Mouse (Mus musculus) embryonic fibroblast, embryonic 13.5 days (primary cell): ENCODE data around the gene Chst11. TPM values are rescaled to one million over a fixed set of nuclear protein-coding genes. Genes with fewer than 3 reads are reported as not detected.

Experiments
- H3K27ac ChIP-seq: 2 replicates; pipeline ENCODE4 v1.5.1; 2012; ENCODE audit warnings: low read length, control low read depth, inconsistent platforms; ENCODE audit not compliant: insufficient read depth
- H3K4me1 ChIP-seq: 2 replicates; pipeline ENCODE4 v1.6.1; 2011; ENCODE audit warnings: low read length; ENCODE audit not compliant: control insufficient read depth, insufficient read depth
- H3K4me3 ChIP-seq: 2 replicates; pipeline ENCODE4 v1.5.1; 2011; ENCODE audit warnings: mild to moderate bottlenecking, control low read depth, low read length; ENCODE audit not compliant: insufficient read depth
- CTCF ChIP-seq: IDR thresholded peaks from 2 replicates; pipeline ENCODE4 v1.5.1; 2011; ENCODE audit warnings: mild to moderate bottlenecking, control low read depth, low read length, moderate library complexity, borderline replicate concordance; ENCODE audit not compliant: insufficient read depth
- POLR2A ChIP-seq: IDR thresholded peaks from 2 replicates; pipeline ENCODE4 v1.6.1; 2011; ENCODE audit warnings: low read depth, mild to moderate bottlenecking, control low read depth, low read length, moderate library complexity
- polyA plus RNA-seq: library from polyadenylated mRNA; stranded (reverse); fragments of >200 nt; gene quantifications from 2 replicates; pipeline ENCODE4 v1.2.4, GENCODE M21; 2011; ENCODE audit warnings: low read depth; ENCODE audit not compliant: missing spikeins, insufficient read length

The Chst11 gene
- polyA plus RNA-seq, 1 experiment = 12.9 TPM

DNA sequence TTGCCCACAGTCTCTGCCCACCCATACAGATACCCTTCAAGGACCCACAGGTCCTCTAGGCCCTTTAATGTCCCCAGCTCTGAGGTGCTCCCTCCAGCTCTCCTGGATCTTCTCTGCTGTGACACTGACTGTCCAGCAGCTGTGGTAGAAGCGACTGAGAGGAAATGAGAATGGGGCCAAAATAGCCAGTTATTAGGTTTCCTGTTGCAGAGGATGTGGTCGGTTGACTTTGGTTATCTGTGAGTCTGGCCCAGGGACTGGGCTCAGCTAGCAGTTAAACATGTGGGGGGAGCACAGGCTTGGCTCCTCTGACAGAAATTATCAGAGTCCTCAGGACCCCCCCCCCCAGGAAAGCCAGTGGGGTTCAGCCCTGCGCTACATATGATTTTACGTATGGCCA, 19.7 kb downstream of the Chst11 start:
- Histone ChIP-seq H3K4me3 (no peak overlapping the region), H3K4me1 (no peaks in the 10 kb centered on the region), H3K27ac (no peak overlapping the region)
- TF ChIP-seq POLR2A (no peak), CTCF (no peak)

DNA sequence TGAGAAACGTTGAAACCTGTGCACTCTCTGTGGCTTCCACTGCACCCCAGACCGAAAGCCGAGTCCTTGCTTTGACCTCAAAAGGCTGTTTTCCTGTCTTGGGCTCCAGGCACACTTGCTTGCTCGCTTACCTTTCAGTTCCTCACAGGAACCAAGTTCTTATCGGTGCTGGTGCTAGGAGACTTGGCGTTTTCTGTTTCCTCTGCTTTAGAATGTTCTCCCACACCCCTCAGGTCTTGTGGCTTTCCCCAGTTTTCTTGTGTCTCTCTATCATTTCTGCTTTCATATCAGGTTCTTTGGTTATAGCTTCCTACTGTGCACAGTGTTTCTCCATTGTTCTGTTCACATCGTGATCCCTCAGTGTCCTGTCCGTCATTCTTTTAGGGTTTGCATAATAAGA, 21.0 kb downstream of the Chst11 start:
- H3K4me1 ChIP-seq = no peaks in the 10 kb centered on the region
- no peak overlapping the region for H3K4me3 ChIP-seq
- TF ChIP-seq CTCF (no peak), POLR2A (no peak)
- H3K27ac ChIP-seq = no peak overlapping the region

DNA sequence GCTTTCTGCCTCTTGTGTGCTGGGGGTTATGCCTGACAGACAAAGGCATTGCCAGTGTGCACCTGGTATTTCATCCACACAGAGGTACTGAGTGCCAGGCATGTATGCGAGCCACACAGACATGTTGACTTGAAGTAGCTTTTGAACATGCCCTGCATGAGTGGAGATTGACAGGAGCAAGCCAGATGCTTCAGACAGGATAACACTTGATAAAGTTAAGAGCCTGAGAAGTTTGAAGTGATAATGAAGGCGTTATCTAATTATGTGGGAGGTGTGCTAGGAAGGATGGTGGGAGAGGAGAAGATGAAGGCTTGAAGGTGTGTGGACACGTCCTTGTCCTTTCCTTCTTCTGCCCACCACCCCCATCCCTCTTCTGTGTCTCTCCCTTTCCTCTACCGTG, 28.7 kb downstream of the Chst11 start:
- Histone ChIP-seq H3K27ac (no peak overlapping the region), H3K4me3 (no peak overlapping the region), H3K4me1 (no peaks in the 10 kb centered on the region; the same call in 1 of the 2 replicates)
- no peak for TF ChIP-seq POLR2A
- no peak for TF ChIP-seq CTCF

DNA sequence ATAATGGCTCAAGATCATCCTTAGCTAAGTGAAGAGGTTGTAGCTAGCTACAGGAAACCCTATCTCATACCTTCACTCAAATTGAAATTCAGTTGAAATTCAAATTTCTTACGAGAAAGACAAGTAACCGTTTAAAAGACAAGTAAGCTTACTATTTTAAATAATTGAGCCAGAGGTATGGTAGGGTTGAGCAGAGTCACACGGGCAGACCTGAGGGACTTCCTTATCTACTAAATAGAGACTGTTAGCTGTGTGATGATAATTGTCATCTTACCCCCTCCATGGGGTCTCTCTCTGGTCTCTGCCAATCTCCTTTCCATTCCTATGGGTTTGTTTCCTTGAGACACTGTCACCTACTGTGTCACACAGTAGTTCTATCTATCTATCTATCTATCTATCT, 30.6 kb downstream of the Chst11 start:
- no peak overlapping the region for H3K4me3 ChIP-seq
- TF ChIP-seq CTCF = no peak
- TF ChIP-seq POLR2A = no peak
- H3K4me1 ChIP-seq = no peaks in the 10 kb centered on the region; the same call in 1 of the 2 replicates
- no peak overlapping the region for H3K27ac ChIP-seq

DNA sequence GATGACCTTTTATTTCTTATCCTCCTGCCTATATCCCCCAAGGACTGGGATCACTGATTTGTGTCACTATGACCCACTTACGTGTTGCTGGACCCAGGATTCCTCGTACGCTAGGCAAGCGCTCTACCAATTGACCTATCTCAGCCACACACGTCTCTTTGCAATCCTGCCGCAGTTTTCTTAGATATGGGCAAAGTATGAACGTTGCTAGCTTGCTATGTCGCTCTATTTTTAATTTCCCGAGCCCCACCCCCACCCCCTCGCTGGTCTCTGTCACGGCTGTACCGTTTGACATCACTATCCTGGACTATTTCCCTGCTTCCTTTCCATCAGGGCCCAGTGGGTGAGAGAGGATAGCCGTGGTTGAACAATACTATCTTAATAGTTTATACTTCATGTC, 31.5 kb downstream of the Chst11 start:
- no peaks in the 10 kb centered on the region; the same call in 1 of the 2 replicates for H3K4me1 ChIP-seq
- TF ChIP-seq POLR2A = no peak
- TF ChIP-seq CTCF = no peak
- H3K27ac ChIP-seq = no peak overlapping the region
- no peak overlapping the region for H3K4me3 ChIP-seq

DNA sequence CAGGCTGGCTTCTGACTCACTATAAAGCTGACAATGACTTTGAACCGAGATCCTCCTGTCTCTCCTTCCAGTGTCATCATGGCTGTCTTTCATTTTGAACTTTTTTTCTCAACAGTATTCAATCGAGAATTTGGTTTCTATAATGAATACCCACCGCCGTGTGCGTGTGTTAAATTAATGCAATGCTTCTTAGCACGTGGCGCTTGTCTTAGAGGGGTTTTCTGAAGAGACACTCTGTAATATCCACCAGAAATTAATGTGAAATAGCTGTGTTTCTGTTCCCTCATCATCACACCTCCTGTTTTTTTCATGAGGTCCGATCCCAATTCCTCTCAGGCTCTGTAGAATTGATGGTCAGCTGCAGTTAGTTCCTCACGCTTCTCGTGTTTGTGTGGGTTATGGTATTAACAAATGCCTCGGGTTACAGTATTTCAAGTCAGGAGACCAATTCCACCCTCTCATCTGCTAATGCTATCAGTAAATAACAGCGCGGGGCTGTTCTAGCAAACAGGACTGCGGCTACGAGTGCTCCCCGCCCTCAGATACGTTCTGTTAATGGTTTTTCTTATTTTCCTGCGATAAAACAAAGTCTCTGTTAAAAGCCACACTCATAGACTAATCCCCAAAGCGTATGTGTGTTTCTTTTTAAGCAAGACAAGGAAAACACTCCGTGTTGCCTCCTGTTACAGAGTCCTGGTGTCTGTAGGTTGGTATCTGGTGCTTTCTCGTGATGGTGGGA, 32.6 kb downstream of the Chst11 start:
- no peak for TF ChIP-seq POLR2A
- no peak for TF ChIP-seq CTCF
- Histone ChIP-seq H3K4me1 (no peaks in the 10 kb centered on the region; the same call in 1 of the 2 replicates), H3K27ac (no peak overlapping the region), H3K4me3 (no peak overlapping the region)

DNA sequence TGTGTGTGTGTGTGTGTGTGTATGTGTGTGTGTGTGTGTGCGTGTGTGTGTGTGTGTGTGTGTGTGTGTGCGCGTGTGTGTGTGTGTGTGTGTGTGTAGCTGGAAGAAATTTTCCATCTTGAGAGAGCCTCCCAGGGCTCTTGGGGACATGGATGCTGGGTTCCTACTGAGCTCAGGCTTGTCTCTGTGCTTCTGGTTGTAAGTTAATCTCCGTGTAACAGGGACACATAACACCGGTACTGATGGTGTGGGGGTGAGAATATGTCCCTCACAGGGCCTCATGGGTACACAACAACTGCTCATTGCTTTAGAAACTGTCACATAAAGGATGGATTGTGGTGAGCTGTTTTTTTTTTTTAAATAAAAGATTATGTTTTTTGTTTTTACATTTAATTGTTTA, 33.2 kb downstream of the Chst11 start:
- Histone ChIP-seq H3K4me3 (no peak overlapping the region), H3K27ac (no peak overlapping the region), H3K4me1 (no peaks in the 10 kb centered on the region; the same call in 1 of the 2 replicates)
- TF ChIP-seq CTCF = no peak
- TF ChIP-seq POLR2A = no peak

DNA sequence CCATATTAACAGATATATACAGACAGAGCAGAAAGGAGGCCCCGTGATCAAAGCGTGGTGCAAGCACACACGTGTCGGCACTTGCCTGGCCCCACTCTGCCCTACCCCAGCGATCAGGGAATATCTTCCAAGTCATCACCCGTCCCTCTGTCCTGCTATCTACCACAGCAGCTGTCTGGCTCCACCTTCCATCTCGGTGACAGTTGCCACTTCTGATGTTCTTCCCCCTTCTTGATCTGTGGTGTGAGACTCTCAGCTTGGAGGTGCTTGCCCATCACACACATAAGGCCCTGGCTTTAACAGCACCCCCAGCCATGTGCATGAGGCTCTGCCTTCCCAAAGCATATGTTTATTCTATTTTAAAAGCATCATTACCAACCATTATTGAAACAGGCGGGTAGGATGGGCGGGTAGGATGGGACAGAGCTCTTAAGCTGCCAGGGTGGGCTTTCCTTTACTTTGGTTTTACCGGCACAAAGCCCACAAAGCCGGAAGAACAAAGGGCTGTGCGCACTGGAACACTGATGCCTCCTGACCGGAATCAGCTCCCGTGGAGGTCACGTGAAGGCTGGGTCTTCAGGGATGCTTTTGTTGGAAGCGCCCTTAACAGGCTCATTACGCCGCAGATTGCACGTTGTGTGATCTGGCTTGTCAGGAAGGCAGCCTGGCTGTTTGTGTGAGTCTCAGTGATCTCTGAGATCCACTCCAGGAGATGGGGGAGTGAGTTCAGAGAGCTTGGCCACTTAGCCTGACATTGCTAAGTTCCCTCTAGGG, 34.4 kb downstream of the Chst11 start:
- Histone ChIP-seq H3K27ac (no peak overlapping the region), H3K4me1 (no peaks in the 10 kb centered on the region), H3K4me3 (no peak overlapping the region)
- TF ChIP-seq POLR2A (no peak), CTCF (no peak)

DNA sequence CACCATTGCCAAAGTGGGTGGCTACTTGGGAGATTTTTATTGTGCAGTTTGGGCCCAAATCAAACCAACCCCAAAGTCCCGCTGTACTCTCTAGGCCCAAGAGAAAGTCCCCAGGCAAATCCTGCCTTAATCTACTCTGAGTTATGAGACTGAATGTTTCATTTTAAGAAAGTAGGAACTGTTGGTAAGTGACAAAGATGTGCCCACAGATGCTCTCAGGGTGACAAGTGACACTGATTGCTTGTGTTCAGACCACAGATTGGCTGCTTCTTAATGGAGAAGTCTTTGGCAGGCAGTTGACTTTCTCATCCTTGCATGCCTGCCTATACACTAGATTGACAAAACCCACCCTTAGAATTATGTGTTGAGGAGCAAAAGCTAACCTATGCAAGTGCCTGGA, 37.3 kb downstream of the Chst11 start:
- H3K4me1 ChIP-seq = no peaks in the 10 kb centered on the region
- TF ChIP-seq POLR2A = no peak
- TF ChIP-seq CTCF = no peak
- no peak overlapping the region for H3K4me3 ChIP-seq
- H3K27ac ChIP-seq = no peak overlapping the region

DNA sequence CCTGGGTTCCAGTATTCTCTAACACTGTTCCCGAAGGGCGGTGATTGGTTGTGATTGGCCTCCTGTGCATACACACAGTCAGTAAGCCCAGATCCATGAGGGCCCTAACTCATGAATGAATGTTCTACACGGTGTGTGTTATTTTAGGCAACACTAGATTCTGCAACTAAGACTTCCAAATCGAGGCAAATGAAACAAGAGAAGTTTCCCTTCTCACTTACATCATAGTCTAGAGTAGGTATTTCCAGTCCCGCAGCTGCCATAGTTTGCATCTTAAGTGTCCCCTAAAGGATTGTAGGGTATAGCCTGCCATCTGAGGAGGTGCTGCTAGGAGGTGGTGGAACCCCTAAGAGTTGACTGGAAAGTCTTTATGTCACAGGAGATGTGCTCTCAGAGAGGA, 40.9 kb downstream of the Chst11 start:
- H3K4me1 ChIP-seq = no peaks in the 10 kb centered on the region
- no peak for TF ChIP-seq POLR2A
- TF ChIP-seq CTCF = no peak
- no peak overlapping the region for H3K4me3 ChIP-seq

More for the DNA sequence above, 40.9 kb downstream of the Chst11 start:
- no peak overlapping the region for H3K27ac ChIP-seq
